Mouse (Mus musculus) ovary, postnatal 36 days (tissue): ENCODE measurements at regions not wholly inside any gene's neighbourhood (a gene's known extent, or its start where the extent isn't known, plus 50 kb on each side); places are given as distances from the start of the nearest gene placed in this dataset.
A peak's percentile ranks its signal among the peaks of the same experiment; 100 is the strongest.
"Not testable (repeated sequence)": the region's sequence is repeated elsewhere in the genome, so short reads cannot be mapped to it uniquely, and the experiment has no call there.

Experiments
- DNase-seq: peaks from one replicate; pipeline ENCODE4 v3.0.0; 2022; ENCODE audit warnings: low spot score, mixed read lengths

DNA sequence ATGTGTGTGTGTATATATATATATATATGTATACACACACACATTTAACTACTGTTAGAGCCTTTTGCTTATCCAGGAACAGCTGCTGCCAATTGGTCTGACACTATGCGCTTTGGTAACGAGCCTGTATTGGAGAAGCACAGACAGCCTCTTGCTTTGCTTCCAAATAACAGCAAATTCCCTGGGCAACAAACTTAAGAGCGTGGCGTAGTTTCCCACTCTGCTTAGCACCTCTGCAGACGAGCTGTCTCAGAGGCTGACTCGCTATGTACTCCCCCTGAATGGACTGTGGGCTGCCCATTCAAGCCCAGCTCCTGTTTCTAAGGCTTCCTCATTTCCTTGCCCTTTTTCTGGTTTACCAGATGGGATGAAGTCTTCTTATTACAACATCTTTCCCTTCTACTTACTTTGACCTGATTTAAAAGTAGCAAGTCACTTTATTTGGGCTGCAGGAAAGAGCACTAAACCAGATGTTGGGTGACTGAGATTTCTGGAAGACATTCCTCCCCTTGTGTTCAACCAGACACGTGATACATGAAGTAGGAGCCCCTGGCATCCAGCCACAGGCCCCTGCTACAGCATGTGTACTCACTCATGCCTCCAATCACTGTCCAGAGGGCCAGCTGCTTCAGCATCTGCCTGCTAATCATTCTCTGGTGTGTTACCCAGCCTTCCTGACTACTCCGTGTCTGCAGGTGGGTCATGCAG is 111.3 kb upstream of the Gmds start:
- no peak for DNase-seq

DNA sequence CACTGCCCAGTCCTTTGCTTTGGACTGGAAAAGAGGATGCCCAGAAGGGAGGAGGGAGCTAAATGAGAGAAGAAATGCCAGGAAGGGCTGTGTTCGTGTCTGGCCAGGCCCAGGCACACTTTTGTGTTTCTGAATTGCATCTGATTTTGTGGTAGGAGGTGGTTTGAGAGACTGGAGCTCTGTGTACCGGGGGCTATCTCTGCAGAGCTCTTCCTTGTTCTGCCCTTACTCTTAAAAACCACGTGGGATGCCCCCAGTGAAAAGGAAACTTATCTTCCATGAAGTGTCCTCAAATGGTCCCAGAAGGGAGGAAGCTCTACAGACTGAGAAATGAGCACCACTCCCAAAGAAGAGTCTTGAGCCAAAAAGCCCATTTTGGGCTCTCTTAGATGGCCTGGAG is 106.0 kb upstream of the Gmds start:
- no peak for DNase-seq

DNA sequence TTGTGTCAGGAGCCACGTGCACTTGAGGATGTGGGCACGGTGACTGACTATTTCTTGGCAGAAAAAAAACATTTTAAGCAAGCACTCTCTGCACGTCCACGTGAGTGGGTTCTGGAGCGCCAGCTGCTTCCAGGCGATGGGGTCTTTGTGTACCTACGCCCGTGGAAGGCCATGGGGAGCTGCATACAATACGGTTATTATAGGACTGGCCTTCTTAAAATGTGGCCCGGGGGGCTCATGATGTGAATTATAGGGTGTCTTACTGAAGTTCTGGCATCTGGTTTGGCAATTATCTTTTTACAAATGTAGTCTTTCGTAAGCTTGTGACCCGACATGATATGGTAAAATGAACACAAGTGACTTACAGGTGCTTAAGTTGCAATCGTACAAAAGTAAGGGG is 103.5 kb upstream of the Gmds start:
- no peak for DNase-seq

DNA sequence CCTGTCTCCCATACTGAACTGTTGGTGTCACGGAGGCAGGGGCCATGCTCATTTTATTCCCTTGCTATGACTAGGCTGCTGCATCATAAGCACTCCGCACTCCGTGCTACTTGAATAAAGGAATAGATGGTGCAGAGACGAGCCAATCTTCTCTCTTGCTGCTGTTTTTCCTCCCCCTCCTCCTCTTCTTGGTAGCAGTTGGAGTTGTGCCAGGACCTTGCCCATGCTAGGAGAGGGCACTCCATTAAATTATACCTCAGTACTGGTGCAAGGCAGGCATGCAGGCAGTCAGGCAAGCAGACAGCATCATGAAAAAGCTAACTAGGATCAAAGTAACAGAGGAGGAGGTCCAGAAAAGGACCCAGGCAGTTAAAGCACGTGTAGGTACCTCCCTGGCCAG is 96.6 kb upstream of the Gmds start:
- no peak for DNase-seq

DNA sequence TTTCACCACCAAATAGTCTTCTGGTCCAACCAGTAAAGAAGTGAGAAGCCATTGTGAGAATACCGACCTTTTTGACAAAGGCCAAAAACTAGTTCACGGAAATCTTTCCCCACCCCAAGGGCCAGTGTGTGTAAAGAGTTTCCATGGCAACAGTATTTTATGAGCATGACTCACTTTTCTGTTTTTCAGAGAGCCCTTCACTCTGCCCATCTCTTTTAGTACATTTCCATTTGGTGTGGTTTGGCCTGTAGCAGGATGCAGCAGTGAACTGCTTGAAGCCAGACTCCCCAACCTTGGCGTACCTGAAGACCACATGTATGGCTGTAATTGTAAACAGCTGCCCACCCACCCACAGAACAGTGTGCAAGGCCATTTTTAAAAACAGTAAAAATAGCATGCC is 89.9 kb upstream of the Gmds start:
- DNase-seq = no peak

DNA sequence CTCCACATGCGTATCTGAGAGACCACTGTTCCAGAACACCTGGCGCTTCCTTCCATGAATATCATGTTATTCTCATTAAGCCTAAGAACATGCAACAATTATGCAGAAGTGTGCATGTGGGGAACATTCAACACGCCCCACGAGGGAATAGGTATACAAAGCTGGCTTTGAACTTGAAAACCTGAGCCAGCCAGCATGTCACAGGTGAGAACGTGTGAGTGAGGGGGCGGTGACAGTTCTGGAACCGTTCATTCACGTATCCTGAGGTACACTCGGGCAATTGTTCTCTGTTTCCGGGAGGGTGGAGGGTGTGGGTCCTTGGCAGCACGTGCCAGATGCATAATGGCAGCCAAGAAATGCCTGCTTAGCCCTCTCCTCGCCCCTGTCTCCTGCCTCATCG is 88.4 kb upstream of the Gmds start:
- DNase-seq = no peak

DNA sequence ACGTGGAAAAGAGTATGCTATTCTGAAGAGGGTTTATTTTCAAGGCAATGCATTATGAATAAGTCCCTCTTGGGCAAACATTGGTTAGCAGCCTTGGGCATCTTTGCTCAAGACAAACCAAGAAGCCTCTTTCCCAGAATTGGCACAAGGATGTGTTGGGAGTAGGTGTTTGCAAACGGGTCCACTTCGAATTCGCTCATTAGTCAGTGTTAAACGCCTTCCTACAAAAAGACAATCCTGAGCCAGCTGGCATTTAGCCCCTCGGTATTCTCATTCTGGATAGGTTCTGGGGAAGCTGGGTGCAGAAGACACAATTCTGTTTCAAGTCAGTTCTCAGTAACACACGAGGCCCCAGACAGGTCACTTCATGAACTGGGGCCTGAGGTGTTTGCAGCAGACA is 87.7 kb upstream of the Gmds start:
- no peak for DNase-seq

DNA sequence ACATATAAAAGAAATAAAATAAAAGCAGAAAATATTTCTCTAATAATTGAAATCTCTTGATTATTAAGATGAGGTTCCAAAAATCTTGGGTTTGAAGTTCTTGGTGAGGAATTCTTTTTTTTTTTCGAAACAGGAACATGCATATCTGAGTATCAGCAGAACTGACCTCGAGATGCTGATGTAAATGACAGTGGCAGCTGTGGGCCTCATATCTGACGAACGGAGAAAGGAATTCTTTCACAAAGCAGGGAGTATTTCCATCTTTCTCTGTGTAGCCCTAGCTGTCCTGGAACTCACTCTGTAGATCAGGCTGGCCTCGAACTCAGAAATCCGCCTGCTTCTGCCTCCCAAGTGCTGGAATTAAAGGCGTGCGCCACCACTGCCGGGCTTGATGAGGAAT is 86.0 kb upstream of the Gmds start:
- not testable (repeated sequence) for DNase-seq

DNA sequence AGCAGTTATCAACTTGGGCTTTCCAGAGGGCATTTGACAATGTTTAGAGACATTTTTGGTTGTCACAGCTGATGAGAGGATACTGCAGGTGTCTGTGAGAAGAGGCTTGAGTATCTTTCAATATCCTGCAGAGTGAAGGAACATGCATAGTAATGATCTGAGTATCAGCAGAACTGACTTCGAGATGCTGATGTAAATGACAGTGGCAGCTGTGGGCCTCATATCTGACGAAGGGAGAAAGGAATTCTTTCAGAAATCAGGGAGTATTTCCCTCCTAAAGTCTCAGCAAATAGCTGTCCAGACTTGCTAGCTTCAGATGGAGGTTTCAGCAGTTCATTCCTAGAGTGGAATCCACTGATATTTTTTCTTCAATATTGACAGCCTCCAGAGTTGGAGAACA is 83.9 kb upstream of the Gmds start:
- DNase-seq = no peak

DNA sequence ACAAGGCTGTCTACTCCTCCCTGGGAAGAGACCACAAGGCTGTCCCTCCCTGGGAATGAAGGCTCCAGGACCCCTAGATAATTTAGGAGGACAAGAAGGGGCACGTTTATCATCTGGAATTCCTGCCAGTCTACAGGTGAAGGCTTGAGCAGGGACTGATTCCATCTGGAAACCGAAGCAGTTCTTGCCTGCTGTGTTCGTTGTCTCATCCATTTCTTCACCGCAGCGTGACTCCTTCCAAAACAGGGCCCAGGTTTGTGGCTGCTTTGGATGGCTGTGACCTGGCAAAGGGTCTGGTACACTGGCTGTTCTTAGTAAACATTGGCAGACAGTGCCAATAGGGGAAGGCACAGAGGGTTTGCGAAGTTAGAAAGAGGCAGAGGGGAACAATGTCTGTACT is 80.8 kb upstream of the Gmds start:
- DNase-seq = no peak

DNA sequence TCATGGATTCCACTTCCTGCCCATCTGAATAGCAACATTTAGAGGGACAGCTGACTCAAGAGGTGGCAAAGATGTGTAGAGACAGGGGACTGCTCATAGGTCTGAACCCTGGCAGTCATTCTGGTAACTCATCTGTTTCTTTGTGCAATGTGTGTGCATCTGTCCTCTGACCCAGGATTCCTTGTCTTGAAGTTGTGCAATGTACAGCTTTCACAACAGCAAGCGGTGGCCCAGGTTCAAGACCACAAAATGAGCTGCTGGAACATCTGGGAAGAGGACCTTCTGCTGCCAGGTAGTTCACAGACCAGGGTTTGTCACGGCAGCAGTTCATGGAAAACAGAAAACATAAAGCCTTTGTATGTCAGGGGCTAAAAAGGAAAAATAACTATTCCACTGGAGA is 80.1 kb upstream of the Gmds start:
- no peak for DNase-seq

DNA sequence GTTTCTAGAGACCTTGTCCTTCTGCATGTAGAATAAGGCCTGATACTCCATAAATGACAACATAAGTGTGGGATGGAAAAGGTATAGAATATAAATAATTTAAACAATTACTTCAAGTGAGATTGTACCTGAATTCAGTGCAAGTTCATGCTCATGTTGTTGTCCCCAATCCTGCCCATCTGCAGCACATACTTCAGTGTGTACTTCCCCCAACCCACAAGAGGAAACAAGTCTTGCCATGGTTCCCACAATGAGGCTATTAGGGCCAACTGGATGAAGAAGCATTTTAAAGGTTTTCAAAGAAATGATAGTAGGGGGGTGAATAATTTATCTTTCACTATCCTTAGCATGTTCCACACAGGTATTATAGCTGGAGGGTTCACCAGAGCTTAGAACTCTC is 79.4 kb upstream of the Gmds start:
- no peak for DNase-seq

DNA sequence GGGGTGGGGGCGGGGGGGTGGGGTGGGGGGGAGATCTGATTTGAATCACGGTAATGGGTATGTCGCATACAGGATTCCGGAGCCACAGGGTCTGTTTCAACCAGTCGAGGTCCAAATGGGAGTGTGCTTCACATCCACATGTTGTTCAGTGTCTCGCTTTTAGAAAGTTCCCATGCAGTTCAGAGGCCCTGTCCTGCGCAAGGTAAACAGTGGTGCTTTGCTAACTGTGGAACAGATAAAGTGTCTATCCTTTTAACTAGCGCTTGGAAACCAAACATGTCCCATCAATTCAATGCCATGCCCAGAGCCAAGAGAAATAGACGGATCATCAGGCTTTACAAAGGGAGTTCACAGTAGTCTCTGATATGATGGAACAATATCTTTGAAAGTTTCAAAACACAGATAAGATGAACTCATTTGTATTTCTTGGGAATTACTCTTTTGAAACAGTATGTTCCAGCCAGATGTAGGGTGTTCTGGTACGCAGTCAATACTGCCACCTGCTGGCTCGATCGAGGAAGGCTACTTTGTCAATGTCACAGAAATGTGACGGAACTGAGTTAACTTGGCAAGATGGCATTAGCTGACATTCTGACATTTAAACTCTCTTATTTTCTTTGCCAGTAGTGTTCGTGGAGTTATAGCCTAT is 72.9 kb upstream of the Gmds start:
- DNase-seq = peak; percentile 65

DNA sequence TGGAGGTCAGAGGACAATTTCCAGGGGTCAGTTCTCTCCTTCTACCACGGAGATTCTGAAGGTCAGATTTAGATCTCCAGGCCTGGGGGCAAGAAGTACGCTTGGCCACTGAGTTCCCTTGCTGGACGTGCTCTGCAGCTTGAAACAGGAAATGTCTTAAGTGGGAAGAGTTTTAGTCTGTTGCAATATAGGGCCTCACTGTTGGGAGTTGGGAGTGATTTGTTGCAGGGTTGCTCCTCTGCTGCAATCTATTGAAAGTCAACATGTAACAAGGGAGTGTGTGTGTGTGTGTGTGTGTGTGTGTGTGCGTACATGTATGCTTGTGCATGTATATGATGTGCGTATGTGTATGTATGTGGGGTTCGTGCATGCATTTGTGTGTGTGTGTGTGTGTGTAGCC is 71.5 kb upstream of the Gmds start:
- DNase-seq = no peak

DNA sequence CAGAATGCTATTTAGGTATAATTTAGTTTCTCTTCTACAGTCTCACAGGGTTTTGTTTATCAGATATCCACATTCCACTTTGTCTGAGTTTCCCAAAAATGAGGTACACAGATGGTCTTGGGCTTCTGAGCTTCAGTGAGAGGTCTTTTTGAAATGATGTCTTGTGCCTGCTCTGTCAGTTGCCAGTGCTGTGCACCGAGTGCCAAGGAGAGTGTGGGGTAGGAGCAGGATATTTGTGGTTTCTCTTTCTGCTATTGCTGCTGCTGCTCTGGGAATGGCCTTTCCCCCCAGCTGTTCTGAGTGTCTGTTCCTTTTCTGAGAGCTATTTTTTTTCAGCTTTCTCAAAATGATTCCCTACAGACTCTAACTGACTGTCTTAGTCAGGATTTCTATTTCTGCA is 60.1 kb upstream of the Gmds start:
- DNase-seq = no peak
